ENCODE assay signal across 26 mouse cellular contexts in the genomic region with DNA sequence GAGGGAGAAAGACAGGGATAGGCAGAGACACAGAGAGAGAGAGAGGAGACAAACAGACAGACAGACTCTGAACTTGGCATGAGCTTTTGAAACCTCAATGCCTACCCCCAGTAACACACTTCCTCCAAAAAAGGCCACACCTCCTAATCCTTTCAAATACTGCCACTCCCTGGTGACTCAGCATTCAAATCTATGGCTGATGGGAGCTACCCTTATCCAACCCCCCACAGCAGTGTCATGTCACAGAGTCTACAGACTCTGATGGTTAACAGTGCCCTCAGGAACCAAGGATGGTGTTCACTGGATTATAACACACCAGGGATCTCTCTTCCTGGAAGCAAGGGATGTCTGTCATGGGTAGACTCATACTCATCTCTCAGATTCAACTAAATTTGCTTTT. TPM values are rescaled to one million over a fixed set of nuclear protein-coding genes. Genes with fewer than 3 reads are reported as not detected.
DNase-seq lines count a peak whose midpoint lies in the region; ATAC-seq lines count a peak whose summit lies in the region.
"Had no signal": no experiment of that assay in that cellular context is flagged by ENCODE, and none has a peak within 500 bp of the region (broad histone marks: within the 10 kb centered on the region; RNA-seq: fewer than 3 reads in every experiment).

No protein-coding gene starts in this region.

- DNase-seq in ES-CJ7 (ENCODE audit: low read depth, low spot score): peak; percentile 35
- peak; percentile 45 for DNase-seq in c-Kit-negative CD71-positive TER-119-positive erythroid progenitor cells, embryonic 14.5 days (ENCODE audit: low read depth, low spot score)
- DNase-seq in heart, embryonic 10.5 days (ENCODE audit: low spot score): no peak
- DNase-seq in adrenal gland, postnatal 4 days (ENCODE audit: low spot score in 2 of 2): no peak
- no peak for DNase-seq in left cerebral cortex, adult 8-10 months (ENCODE audit: low spot score in 2 of 2)
- DNase-seq: cerebellum, postnatal 14 days; gastrocnemius, adult 2 months; heart, adult 11 months; kidney, adult 11 months; kidney, postnatal 25 days; lung, postnatal 14 days; retina, postnatal 1 day had no signal

- H3K27me3 ChIP-seq in liver, embryonic 12.5 days (replicated peaks): no peaks in the 10 kb centered on the region
- H3K27me3 ChIP-seq in heart, embryonic 10.5 days (ENCODE audit: insufficient read depth, poor library complexity, severe bottlenecking): no peaks in the 10 kb centered on the region
- H3K27me3 ChIP-seq in neural tube, embryonic 15.5 days (replicated peaks): no peaks in the 10 kb centered on the region
- H3K27me3 ChIP-seq: forebrain, embryonic 15.5 days; midbrain, embryonic 12.5 days; Patski had no signal

- H3K36me3 ChIP-seq in liver, embryonic 12.5 days: no peaks in the 10 kb centered on the region
- H3K36me3 ChIP-seq in heart, embryonic 10.5 days: no peaks in the 10 kb centered on the region
- H3K36me3 ChIP-seq in neural tube, embryonic 15.5 days: no peaks in the 10 kb centered on the region
- H3K36me3 ChIP-seq: forebrain, embryonic 15.5 days; midbrain, embryonic 12.5 days had no signal

- peak; percentile 86 for ATAC-seq in liver, embryonic 12.5 days
- ATAC-seq in megakaryocyte-erythroid progenitor cell, adult 5-6 weeks (replicated peaks; ENCODE audit: low FRiP score, low TSS enrichment, poor library complexity, severe bottlenecking): peak; percentile 54; the same call in 1 of the 2 replicates
- no peak for ATAC-seq in neural tube, embryonic 15.5 days (ENCODE audit: low FRiP score)
- ATAC-seq: CD4-positive, CD25-positive, alpha-beta regulatory T cell, adult 4 months; forebrain, embryonic 15.5 days; hindbrain, postnatal 0 days; Patski had no signal

- no peak overlapping the region for H3K4me3 ChIP-seq in liver, embryonic 12.5 days
- H3K4me3 ChIP-seq in heart, embryonic 10.5 days: no peak overlapping the region
- H3K4me3 ChIP-seq in neural tube, embryonic 15.5 days (replicated peaks): no peak overlapping the region
- H3K4me3 ChIP-seq: erythroblast, embryonic 14.5 days; forebrain, embryonic 15.5 days; gastrocnemius, adult 2 months; midbrain, embryonic 12.5 days; myocyte had no signal

- no peak overlapping the region for H3K4me2 ChIP-seq in liver, embryonic 12.5 days
- H3K4me2 ChIP-seq in neural tube, embryonic 15.5 days: no peak overlapping the region
- H3K4me2 ChIP-seq: forebrain, embryonic 15.5 days; midbrain, embryonic 12.5 days had no signal

- H3K9ac ChIP-seq in liver, embryonic 12.5 days: no peak overlapping the region
- H3K9ac ChIP-seq in neural tube, embryonic 15.5 days (replicated peaks): no peak overlapping the region
- H3K9ac ChIP-seq: forebrain, embryonic 15.5 days; midbrain, embryonic 12.5 days had no signal

- no peaks in the 10 kb centered on the region for H3K9me3 ChIP-seq in liver, embryonic 12.5 days (replicated peaks)
- H3K9me3 ChIP-seq in heart, embryonic 10.5 days: no peaks in the 10 kb centered on the region
- H3K9me3 ChIP-seq in neural tube, embryonic 15.5 days (replicated peaks): no peaks in the 10 kb centered on the region
- H3K9me3 ChIP-seq: forebrain, embryonic 15.5 days; midbrain, embryonic 12.5 days had no signal

- peaks cover 17% of the 10 kb centered on the region for H3K4me1 ChIP-seq in liver, embryonic 12.5 days
- H3K4me1 ChIP-seq in heart, embryonic 10.5 days: no peaks in the 10 kb centered on the region
- H3K4me1 ChIP-seq in neural tube, embryonic 15.5 days: no peaks in the 10 kb centered on the region
- H3K4me1 ChIP-seq: forebrain, embryonic 15.5 days; midbrain, embryonic 12.5 days had no signal

- no peak overlapping the region for H3K27ac ChIP-seq in liver, embryonic 12.5 days
- H3K27ac ChIP-seq in heart, embryonic 10.5 days: no peak overlapping the region
- no peak overlapping the region for H3K27ac ChIP-seq in neural tube, embryonic 15.5 days (replicated peaks)
- H3K27ac ChIP-seq: forebrain, embryonic 15.5 days; gastrocnemius, adult 2 months; hindbrain, postnatal 0 days; midbrain, embryonic 12.5 days had no signal

RNA-seq across cellular contexts. Expression of a gene that starts 11.5 kb away (rescaled TPM):
- not detected in 2 replicates for polyA plus RNA-seq in liver, embryonic 12.5 days (2016; fragmentation: Nextera tagmentation; extraction: Ambion mirVana)
- not detected in 2 replicates for total RNA-seq in megakaryocyte-erythroid progenitor cell, adult 5-6 weeks (2014; fragmentation: Nextera tagmentation)
- total RNA-seq in megakaryocyte-erythroid progenitor cell, adult 5-6 weeks (2017): 3.2 TPM in 1 of 2 replicates, not detected in the other
- not detected in 2 replicates for polyA plus RNA-seq in heart, embryonic 10.5 days (2016; fragmentation: Nextera tagmentation; extraction: Ambion mirVana)
- total RNA-seq in adrenal gland, postnatal 4 days (2021): not detected
- polyA plus RNA-seq in neural tube, embryonic 15.5 days (2015; fragmentation: Nextera tagmentation; extraction: Ambion mirVana): 0.28 and 0.51 TPM in 2 replicates
- under 1 TPM in 3 of 4 experiments, not detected in 1; 0.19 to 0.64 (median 0.36) TPM for total RNA-seq in left cerebral cortex, adult 8-10 months (2022)
- total RNA-seq: gastrocnemius, adult 2 months; layer of hippocampus, postnatal 14 days; left cerebral cortex, postnatal 36 days had no signal
- polyA plus RNA-seq: erythroblast, embryonic 14.5 days; heart, embryonic 14.5 days; midbrain, embryonic 12.5 days; myocyte; Patski; stomach, embryonic 16.5 days had no signal

Comparison
In these comparisons a context has a peak if more than half of its experiments do, and no peak if none do; other contexts are left out.
1. DNase-seq: peak in ES-CJ7 (single experiment) and c-Kit-negative CD71-positive TER-119-positive erythroid progenitor cells, embryonic 14.5 days (single experiment); none in heart, embryonic 10.5 days (single experiment), adrenal gland, postnatal 4 days (0 of 2) and left cerebral cortex, adult 8-10 months (0 of 2).